Mouse (Mus musculus) fat pad, adult 2 months (tissue): Measurements from ENCODE around the gene Mup7.
"Not testable (repeated sequence)": the region's sequence is repeated elsewhere in the genome, so short reads cannot be mapped to it uniquely, and the experiment has no call there.

Experiments
- DNase-seq: peaks from one replicate; pipeline ENCODE4 v3.0.0-alpha.2; 2011; ENCODE audit warnings: low read depth, low spot score; ENCODE audit errors: extremely low read depth

The Mup7 gene

GRCm38 (mm10) chr4:60070375-60070774 is at the start of gene Mup7:
Gene Mup7 (minus strand): TSS chr4:60070475.
- not testable (repeated sequence) for DNase-seq

GRCm38 (mm10) chr4:60079865-60080264 is 9.6 kb upstream of the Mup7 start:
- DNase-seq, result not testable (repeated sequence)

DNA sequence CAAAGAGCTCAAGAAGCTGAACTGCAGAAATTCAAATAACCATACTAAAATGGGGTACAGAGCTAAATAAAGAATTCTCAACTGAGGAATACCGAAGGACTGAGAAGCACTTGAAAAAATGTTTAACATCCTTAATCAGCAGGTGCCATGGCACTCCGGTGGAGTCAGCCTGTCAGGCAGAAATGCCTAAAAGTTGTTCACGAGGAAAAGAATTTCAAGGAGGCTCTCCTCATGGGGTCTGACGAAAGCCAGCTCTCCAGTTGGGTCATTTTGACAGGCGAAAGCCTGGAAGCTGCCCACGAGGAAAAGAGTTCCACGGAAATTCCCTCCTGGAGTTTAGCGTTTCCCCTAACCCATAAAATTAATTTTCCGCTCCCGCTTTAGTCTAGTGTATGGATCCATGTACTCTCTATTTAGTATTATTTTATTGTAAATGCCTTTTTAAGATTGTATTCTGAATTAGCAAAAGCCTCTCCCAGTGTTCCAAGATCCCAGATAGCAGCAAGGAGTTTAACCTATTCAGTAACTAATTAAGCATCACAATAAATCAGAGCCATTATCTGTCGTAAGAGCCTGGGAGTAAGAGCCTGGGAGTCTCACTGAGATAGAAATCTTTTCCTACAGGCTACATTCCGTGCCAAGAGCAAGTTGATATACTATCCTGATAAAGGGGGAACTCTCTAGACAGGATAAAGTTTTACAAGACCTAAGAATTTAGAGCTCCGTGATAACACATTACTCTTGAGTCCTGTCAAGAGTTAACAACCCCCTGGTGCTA is 40.8 kb downstream of the Mup7 start:
- DNase-seq, result not testable (repeated sequence)

- not testable (repeated sequence) for DNase-seq
Observed at GRCm38 (mm10) chr4:60020141-60020540, 50.1 kb downstream of the Mup7 start.
